Mouse (Mus musculus) left cerebral cortex, adult 11 months (tissue): ENCODE data around the gene Gm20716.
A peak's percentile ranks its signal among the peaks of the same experiment; 100 is the strongest.
"Not testable (repeated sequence)": the region's sequence is repeated elsewhere in the genome, so short reads cannot be mapped to it uniquely, and the experiment has no call there.

ENCODE experiments used
- DNase-seq: peaks from one replicate; pipeline ENCODE4 v3.0.0; 2022; ENCODE audit warnings: low spot score

Gene Gm20716

DNA sequence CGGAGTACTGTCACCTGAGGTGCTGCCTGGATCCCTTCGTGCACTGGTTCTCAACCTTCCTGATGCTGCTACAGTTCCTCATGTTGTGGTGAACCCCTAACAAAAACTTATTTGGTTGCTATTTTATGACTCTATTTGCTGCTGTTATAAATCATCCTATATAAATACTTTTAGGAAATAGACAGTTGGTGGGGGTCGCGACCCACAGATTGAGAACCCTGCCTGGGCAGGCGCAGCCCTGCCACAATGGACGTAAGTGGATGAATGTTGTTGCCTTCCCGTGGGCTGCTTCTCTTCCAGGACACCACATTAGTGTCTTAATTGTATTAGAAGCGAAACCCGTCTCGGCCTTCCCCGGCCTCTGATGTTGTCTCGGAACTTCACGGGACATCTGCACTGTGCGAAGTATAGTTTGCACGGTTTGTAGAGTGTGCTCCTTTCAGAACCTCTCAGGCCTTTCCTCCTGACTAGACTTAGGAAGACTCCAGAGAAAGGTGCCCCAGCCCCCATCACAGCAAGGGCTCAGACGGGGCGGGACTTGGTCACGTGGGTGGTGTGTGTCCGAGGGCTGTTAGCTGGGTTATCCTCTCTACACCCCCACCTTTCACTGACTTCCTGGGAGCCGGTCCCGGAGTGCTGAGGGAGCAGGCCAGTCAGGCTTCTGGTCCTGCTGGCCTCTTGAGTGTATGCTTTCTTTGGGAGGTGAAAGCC is 63.3 kb downstream of the Gm20716 start:
- DNase-seq = no peak

DNA sequence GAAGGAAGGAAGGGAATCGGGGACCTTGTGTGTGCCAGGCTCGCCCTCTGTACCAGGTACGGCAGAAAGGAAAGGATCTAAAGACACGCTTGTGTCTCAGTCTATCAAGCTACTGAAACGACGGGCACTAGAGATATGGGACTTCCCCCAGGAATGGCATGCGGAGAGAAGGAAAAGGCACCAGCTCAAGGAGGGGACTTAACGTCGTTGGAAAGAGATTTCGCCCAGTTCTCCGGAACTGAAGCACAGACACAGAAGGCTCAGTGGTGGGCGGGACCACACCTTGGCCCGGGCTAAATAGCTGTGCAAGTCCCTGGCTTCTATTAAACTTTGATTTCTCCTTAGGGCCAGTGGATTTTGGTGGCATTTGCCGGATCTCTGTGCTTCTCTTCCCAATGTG is 68.2 kb downstream of the Gm20716 start:
- no peak for DNase-seq

DNA sequence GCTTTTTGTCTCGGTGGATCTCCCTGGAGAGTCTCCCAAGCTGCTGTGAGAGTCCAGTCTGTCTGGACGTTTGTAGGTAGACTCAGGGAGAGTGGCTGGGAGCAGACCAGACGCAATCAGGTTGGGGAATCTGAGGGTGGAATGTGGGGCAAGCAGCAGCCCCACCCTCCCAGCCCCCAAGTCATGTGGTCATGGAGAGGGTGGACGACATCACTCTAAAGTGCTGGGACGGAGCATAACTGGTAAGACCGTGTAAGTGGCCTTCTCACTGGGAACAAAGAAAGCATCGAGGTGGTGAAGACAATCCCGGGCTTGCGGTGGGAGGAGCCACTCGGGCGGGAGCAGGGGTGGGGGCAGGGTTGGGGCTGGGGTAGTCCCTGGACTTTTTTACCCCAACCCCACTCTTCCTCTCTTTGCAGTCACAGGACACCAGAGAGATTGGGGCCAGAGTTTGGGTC is 68.6 kb downstream of the Gm20716 start:
- DNase-seq = no peak

DNA sequence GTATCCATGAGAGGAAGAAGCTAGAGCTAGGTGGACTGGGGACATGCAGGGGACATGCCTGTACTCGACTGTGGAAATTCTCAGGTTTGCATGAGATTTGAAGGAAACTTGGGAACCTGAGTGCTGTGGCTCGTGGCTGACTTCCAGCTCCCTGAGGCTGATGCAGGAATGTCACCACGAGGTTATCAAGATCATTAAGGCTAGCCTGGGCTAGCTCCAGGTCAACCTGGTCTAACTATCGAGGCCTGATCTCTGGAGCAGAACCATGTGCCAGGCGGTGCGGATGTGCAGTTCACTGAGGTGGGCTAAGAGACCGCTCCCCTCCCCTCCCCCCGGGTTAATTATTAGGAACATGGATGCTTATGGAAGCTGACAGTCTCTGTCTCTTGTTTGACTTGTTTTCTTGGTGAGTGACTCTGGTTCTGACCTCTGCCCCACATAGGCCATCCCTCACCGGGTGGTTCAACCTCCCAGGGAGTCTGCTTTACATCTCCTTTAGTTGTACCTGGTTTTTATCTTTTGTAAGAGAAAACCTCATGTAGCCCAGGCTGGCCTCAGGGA is 69.7 kb downstream of the Gm20716 start:
- no peak for DNase-seq

DNA sequence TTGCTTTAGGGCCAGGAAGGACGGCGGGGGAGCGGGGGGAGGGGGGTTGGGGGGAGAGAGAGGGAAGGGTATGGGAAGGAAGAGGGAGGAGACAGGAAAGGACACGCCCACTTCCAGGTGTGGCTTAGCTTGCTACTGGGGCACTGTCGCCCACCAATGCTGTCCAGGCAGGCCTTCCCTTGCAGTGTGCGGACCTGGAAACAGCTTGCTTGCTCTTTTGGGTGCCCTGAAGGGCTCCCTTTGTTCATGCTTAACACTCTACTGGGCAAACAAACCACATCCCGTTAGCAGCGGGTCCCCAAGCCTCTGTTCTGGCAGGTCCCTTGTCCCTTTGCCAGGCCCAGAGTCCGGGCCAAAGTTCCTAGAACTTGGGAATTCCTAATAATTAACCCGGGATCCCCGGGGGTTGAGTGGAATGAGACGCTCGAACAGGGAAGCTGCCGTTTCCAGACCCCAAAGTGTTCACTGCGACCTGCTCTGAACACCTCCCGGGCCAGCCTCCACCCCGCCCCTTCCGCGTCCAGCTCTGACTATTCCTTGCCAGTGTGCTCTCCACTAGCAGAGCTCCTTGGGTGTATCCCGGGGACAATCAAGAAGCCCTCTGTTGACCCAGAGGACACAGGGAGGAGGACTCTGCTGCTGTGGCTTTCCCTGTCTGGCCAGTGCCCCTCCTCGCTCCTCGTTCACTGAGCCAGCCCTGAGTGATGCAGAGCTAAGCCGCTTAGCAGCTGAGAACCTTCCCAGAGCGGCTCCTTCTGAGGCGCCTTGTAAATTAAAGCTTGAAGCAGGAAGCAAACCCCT is 71.1 kb downstream of the Gm20716 start:
- DNase-seq = no peak

DNA sequence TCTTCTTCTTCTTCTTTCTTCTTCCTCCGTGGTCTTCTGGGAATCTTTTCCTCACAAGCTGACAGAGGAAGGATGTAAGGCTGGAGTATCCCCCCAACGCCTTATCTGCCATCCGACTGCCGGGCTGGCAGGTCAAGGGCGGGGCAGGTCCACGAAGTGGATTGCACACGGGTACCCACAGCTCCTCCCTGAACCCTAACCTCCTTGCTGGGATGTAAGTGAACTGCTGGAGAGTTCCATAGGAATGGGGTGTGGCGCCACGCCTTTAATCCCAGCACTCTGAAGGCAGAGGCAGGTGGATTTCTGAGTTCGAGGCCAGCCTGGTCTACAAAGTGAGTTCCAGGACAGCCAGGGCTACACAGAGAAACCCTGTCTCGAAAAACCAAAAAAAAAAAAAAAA is 72.2 kb downstream of the Gm20716 start:
- not testable (repeated sequence) for DNase-seq

DNA sequence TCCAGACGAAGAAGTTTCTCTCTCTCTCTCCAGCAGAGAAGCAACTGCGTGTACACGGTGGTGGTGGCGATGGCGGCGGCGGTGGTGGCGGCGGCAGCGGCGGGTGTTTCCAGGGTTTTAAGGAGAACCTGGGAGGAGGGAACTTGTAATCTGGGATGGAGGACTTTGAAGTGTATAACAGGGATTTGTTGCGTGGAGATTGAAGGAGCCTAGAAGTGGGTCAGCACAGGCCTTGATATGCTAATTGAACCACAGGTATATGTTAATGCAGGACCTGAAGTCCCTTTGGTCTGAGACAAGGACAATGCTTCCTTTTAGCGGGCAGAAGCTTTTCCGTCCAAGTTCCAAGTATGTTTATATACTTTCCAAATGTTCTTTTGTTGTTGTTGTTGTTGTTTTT is 73.8 kb downstream of the Gm20716 start:
- DNase-seq = no peak

DNA sequence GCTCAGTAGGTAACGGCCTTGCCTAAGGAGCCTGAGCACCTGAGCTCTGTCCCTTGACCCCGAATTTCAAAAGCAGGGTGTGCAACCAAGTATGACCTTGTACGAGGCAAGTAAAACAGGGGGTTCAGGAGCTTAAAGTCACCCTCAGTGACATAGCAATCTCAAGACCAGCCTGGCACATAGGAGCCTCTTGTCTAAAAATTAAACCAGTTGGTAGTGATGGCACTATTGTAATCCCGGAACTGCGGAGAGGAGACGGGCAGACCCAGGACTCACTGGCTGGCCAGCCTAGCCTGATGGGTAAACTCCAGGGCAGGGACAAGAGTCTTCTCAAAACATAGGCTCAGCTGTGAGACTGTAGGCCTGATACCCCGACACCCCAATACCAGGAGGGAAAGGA is 74.5 kb downstream of the Gm20716 start:
- no peak for DNase-seq

DNA sequence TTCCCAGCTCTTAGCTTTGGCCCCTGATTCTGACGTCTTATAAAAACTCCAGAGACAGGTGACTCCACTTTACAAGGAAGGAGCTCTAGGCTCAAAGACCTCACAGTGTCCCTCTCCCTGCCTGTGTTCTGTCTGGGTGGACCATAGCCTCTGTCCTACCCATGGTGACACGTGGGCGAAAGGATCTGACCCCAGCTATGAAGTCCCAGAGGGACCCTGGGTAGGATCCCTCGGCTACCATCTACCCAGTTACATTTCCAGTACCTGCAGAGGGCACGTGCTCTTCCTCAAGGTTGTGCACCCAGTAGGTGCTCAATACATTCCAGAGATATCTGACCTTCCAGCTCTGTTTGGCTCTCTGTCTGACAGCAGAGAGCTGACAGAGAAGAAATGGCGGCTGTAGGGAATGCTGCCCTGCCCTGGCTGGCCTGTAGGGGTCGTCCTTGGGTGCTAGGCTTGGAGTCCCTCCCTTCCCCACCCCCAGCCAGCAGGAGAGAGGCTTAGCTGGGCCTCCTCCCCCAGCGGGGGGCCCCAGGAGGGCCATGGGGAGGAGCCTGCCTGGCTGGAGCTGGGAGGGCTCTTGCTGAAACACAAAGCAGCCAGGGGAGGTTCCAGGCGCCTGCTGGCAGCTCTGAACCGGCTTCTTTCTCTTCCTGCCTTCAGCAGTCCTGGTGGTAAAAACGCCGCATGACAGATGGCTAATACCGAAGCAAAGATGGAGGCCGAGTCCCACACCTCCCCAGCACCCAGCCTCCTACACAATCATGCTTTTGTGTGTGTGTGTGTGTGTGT is 75.9 kb downstream of the Gm20716 start:
- DNase-seq = peak; percentile 33

DNA sequence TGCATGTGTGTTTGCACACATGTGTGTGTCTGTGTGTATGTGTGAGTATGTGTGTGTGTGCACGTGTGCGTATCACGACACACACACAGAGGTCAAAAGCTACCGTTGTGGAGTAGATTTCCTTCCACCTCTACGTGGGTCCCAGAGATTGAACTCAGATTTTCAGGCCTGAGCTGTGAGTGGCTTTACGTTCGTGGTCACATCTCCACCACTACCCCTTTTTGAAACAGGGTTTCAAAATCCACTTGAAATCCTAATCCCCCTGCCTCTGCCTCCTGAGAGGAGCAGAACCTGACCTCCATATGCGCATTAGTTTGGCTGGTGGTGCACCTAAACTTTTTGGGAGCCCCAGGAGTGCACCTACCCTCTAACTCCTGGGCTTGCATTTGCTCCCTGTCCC is 80.9 kb downstream of the Gm20716 start:
- no peak for DNase-seq

DNA sequence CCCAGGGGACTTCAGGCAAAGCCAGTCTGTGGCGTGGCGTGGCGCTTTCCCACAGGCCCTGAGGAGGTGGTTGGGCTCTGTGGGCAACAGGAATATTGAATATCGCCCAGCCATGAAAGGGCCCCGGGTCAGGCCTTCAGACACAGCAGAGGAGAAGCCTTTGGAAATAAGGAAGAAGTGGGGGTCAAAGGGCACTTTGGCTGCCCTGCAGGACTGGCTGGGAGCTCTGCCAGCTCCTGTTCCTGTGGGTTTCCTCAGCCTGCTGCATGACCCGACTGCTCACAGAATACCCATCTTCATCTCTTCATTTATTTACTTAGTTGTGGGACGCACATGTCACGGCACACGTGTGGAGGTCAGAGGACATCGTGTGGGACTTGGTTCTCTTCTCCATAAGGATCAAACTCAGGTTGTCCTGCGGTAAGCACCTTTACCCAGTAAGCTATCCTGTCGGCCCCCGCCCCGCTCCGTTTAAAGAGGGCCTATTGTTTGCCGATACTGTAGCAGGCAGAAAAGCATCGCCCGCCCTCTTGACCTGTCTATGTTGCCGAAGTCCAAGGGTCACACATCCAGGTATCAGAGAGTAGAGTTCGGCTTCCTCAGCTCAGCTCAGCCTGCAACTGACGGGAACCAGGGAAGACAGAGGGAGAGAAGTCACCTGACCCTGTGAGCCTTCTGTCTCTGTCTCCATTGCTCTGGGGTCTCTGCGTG is 82.3 kb downstream of the Gm20716 start:
- no peak for DNase-seq

DNA sequence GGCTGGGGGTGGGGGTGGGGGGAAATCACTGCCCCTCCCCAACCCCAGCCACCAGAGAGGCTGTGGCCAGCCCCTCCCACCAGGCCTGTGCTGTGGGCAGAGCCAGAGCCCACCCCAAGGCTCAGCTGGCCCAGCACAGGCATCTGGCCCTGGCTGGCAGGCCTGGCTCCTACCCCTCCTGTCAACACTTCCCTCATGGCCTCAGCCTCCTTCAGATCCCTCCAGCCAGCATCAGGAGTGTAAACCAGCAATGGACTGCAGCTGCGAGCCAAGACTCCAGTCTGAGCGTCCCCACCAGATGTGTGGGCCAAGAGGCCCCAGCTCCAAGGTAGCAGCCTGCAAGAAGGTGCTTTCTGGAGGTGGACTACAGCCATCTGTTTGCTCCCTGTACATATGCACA is 84.7 kb downstream of the Gm20716 start:
- DNase-seq = no peak

DNA sequence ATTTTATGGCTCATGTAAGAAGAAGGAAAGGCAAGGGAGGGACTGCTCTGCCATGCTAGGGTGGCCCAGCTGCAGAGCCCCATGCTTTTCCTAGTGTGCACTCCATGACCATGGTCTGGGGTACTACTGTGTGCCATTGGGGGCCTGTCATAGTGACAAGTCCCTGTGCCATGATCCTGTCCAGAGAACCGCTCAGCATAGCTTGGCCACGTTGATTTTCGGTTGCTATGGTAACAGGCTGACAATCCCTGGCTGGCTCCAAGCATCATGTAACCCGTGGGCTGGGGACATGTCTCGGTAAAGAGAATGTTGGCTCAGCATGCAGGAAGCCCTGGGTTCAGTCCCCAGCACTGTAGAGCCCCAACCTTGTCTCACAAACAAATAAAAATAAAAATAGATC is 86.4 kb downstream of the Gm20716 start:
- no peak for DNase-seq

DNA sequence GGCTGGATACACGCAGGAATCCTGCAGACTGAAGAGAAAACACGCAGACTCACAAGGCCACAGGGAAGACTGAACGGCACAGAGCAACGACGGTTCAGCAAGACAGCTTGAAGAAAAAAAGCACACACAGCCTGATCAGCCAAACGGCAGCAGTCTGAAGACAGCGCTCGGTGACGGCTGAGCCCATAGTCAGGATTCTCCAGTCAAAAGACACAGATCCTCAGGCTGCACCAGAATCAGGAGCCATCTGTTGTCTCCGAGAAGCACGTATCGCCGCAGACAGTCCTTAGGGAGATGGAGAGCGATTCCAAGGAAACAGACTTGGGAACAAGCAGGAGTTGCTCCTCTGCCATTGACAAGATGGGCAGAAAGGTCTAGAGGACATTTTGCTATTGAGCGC is 93.0 kb downstream of the Gm20716 start:
- DNase-seq = no peak
